Mouse (Mus musculus): Measurements from ENCODE around the gene Olfr1101. TPM values are rescaled to one million over a fixed set of nuclear protein-coding genes. Genes with fewer than 3 reads are reported as not detected.

The Olfr1101 gene
- total RNA-seq (2012; rRNA removed) = not detected in 2 replicates
- not detected in 2 replicates for total RNA-seq (2014; rRNA removed)
- polyA plus RNA-seq (2012; ENCODE audit: insufficient read length, low read depth) = not detected in 2 replicates

DNA sequence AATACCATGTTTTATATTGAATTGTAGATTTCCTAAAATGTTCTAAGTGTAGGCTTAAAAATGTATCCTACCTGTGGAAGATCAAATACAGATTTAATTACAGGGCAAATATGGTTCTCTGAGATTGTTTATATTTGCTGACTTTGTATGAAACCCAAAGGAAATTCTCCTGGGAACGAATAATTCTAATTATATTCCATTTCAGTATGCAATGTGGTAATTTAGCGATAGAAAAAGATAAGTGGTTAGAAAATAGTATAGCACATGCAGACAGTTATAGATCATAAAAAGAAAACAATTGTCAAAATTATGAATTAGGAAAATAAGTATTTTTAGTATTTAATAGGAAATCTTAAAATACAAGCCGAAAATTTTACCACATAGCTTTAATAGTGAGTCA, at the start of gene Olfr1101:
Gene Olfr1101, minus strand, starts transcription at position 101 of the 400 bp plus-strand sequence.
- dilution Hi-C loops (cut with MboI; ENCODE audit: extremely low pct_ligation_motif_present, extremely low pct_unique_long_range_greater_than_20kb, low sequenced_read_pairs) (no loop called here), in situ Hi-C loops (cut with MboI; ENCODE audit: low pct_ligation_motif_present, low pct_unique_long_range_greater_than_20kb, low sequenced_read_pairs) (no loop called here)
- no peaks in the 10 kb centered on the region for H3K4me1 ChIP-seq (ENCODE audit: control insufficient read depth in 1 of 2, insufficient read depth in 2 of 2)
- H3K27ac ChIP-seq (ENCODE audit: insufficient read depth, low read depth) = no peak within 1 kb of the TSS
- no peaks in the 10 kb centered on the region for H3K36me3 ChIP-seq (replicated peaks in 1 of 2; ENCODE audit: control insufficient read depth in 1 of 2, insufficient read depth in 1 of 2, low read length in 1 of 2)
- H3K9me3 ChIP-seq (replicated peaks; ENCODE audit: low read length) = peaks cover 20% of the 10 kb centered on the region
- H3K4me3 ChIP-seq (replicated peaks in 1 of 3; ENCODE audit: low read depth in 2 of 3, low read length in 2 of 3, poor library complexity in 1 of 3) = no peak within 1 kb of the TSS
- DNase-seq (ENCODE audit: extremely low read depth) = no peak
- no peaks in the 10 kb centered on the region for H3K79me2 ChIP-seq (replicated peaks; ENCODE audit: control insufficient read depth, extremely low read depth, insufficient read depth, poor library complexity, severe bottlenecking)
- H3K27me3 ChIP-seq (replicated peaks) = no peaks in the 10 kb centered on the region
- no peak within 1 kb of the TSS for H3K4me2 ChIP-seq (ENCODE audit: insufficient read depth, low read depth, poor library complexity, severe bottlenecking)
- H3K9ac ChIP-seq (ENCODE audit: insufficient read depth, low read depth) = no peak within 1 kb of the TSS
- no peak for TF ChIP-seq BHLHE40 (IDR thresholded peaks at IDR 0.05; ENCODE audit: low read depth, low read length)
- TF ChIP-seq ZC3H11A (IDR thresholded peaks at IDR 0.05; ENCODE audit: low read depth, low read length) = no peak
- no peak for TF ChIP-seq MYC (IDR thresholded peaks at IDR 0.05; ENCODE audit: low read depth, low read length)
- TF ChIP-seq NELFE (IDR thresholded peaks at IDR 0.05; ENCODE audit: low read depth, low read length) = no peak
- no peak for TF ChIP-seq ZNF384 (IDR thresholded peaks at IDR 0.05; ENCODE audit: low read depth, low read length)
- no peak for TF ChIP-seq HCFC1 (IDR thresholded peaks at IDR 0.05; ENCODE audit: low read depth, low read length)
- no peak for TF ChIP-seq GABPA (IDR thresholded peaks at IDR 0.05; ENCODE audit: insufficient replicate concordance, low read depth, low read length)
- TF ChIP-seq PAX5 (IDR thresholded peaks at IDR 0.05; ENCODE audit: low read length) = no peak
- TF ChIP-seq SIN3A (IDR thresholded peaks at IDR 0.05; ENCODE audit: low read length) = no peak
- TF ChIP-seq KAT2A (IDR thresholded peaks at IDR 0.05; ENCODE audit: insufficient replicate concordance, low read length) = no peak
- no peak for TF ChIP-seq ZKSCAN1 (IDR thresholded peaks at IDR 0.05; ENCODE audit: borderline replicate concordance, low read depth, low read length)
- no peak for TF ChIP-seq JUN (IDR thresholded peaks at IDR 0.05; ENCODE audit: insufficient read depth, low read depth, low read length)
- no peak for TF ChIP-seq MAZ (IDR thresholded peaks at IDR 0.05; ENCODE audit: low read depth, low read length)
- no peak for TF ChIP-seq TBP (conservative IDR thresholded peaks at IDR 0.05; ENCODE audit: low read depth, low read length)

- H3K9me3 ChIP-seq (replicated peaks; ENCODE audit: low read length) = peaks cover 26% of the 10 kb centered on the region
- in situ Hi-C loops (cut with MboI; ENCODE audit: low pct_ligation_motif_present, low pct_unique_long_range_greater_than_20kb, low sequenced_read_pairs) (no loop called here), dilution Hi-C loops (cut with MboI; ENCODE audit: extremely low pct_ligation_motif_present, extremely low pct_unique_long_range_greater_than_20kb, low sequenced_read_pairs) (no loop called here)
- no peak for DNase-seq (ENCODE audit: extremely low read depth)
- no peaks in the 10 kb centered on the region for H3K79me2 ChIP-seq (replicated peaks; ENCODE audit: control insufficient read depth, extremely low read depth, insufficient read depth, poor library complexity, severe bottlenecking)
- TF ChIP-seq MEF2A (IDR thresholded peaks at IDR 0.05; ENCODE audit: borderline replicate concordance, low read depth, low read length) (no peak), GABPA (IDR thresholded peaks at IDR 0.05; ENCODE audit: insufficient replicate concordance, low read depth, low read length) (no peak), JUN (IDR thresholded peaks at IDR 0.05; ENCODE audit: insufficient read depth, low read depth, low read length) (no peak), ZNF384 (IDR thresholded peaks at IDR 0.05; ENCODE audit: low read depth, low read length) (no peak), MYC (IDR thresholded peaks at IDR 0.05; ENCODE audit: low read depth, low read length) (no peak), SIN3A (IDR thresholded peaks at IDR 0.05; ENCODE audit: low read length) (no peak), ZKSCAN1 (IDR thresholded peaks at IDR 0.05; ENCODE audit: borderline replicate concordance, low read depth, low read length) (no peak), USF1 (IDR thresholded peaks at IDR 0.05; ENCODE audit: low read depth, low read length) (no peak), KAT2A (IDR thresholded peaks at IDR 0.05; ENCODE audit: insufficient replicate concordance, low read length) (no peak), ZC3H11A (IDR thresholded peaks at IDR 0.05; ENCODE audit: low read depth, low read length) (no peak), MAZ (IDR thresholded peaks at IDR 0.05; ENCODE audit: low read depth, low read length) (no peak), PAX5 (IDR thresholded peaks at IDR 0.05; ENCODE audit: low read length) (no peak), ELF1 (IDR thresholded peaks at IDR 0.05; ENCODE audit: low read depth, low read length) (no peak), TCF12 (IDR thresholded peaks at IDR 0.05; ENCODE audit: low read depth, low read length) (no peak), MXI1 (IDR thresholded peaks at IDR 0.05; ENCODE audit: low read depth, low read length) (no peak), MAX (IDR thresholded peaks at IDR 0.05; ENCODE audit: low read length) (no peak), JUND (conservative IDR thresholded peaks at IDR 0.05; ENCODE audit: low read depth, low read length) (no peak), CHD1 (IDR thresholded peaks at IDR 0.05; ENCODE audit: low read depth, low read length) (no peak)
- H3K9ac ChIP-seq (ENCODE audit: insufficient read depth, low read depth) = no peak within 1 kb of the TSS
- no peaks in the 10 kb centered on the region for H3K36me3 ChIP-seq (replicated peaks in 1 of 2; ENCODE audit: control insufficient read depth in 1 of 2, insufficient read depth in 1 of 2, low read length in 1 of 2)
- H3K4me3 ChIP-seq (replicated peaks in 1 of 3; ENCODE audit: low read depth in 2 of 3, low read length in 2 of 3, poor library complexity in 1 of 3) = no peak within 1 kb of the TSS
- H3K4me1 ChIP-seq (ENCODE audit: control insufficient read depth in 1 of 2, insufficient read depth in 2 of 2) = no peaks in the 10 kb centered on the region
- H3K27me3 ChIP-seq (replicated peaks) = no peaks in the 10 kb centered on the region
- no peak within 1 kb of the TSS for H3K4me2 ChIP-seq (ENCODE audit: insufficient read depth, low read depth, poor library complexity, severe bottlenecking)
- H3K27ac ChIP-seq (ENCODE audit: insufficient read depth, low read depth) = no peak within 1 kb of the TSS
These were observed 45.4 kb upstream of the Olfr1101 start, which contains the start of gene Olfr1105 for GRCm38 (mm10) chr2:87036431-87036830. Olfr1105 (minus strand) TSS chr2:87036531.
